Mouse (Mus musculus) liver, adult 2 months (tissue): ENCODE data around the gene Ptger1.
A peak's percentile ranks its signal among the peaks of the same experiment; 100 is the strongest.

ENCODE experiments used
- CTCF ChIP-seq: fragments of 200-500 bp; IDR thresholded peaks from 2 replicates; pipeline ENCODE4 v1.5.1; 2011; ENCODE audit warnings: low read depth, low read length, control low read depth
- POLR2A ChIP-seq: fragments of 200-500 bp; IDR thresholded peaks from 2 replicates; pipeline ENCODE4 v1.6.1; 2011; ENCODE audit warnings: low read length, control low read depth; ENCODE audit not compliant: insufficient read depth; ENCODE audit errors: extremely low read depth

DNA sequence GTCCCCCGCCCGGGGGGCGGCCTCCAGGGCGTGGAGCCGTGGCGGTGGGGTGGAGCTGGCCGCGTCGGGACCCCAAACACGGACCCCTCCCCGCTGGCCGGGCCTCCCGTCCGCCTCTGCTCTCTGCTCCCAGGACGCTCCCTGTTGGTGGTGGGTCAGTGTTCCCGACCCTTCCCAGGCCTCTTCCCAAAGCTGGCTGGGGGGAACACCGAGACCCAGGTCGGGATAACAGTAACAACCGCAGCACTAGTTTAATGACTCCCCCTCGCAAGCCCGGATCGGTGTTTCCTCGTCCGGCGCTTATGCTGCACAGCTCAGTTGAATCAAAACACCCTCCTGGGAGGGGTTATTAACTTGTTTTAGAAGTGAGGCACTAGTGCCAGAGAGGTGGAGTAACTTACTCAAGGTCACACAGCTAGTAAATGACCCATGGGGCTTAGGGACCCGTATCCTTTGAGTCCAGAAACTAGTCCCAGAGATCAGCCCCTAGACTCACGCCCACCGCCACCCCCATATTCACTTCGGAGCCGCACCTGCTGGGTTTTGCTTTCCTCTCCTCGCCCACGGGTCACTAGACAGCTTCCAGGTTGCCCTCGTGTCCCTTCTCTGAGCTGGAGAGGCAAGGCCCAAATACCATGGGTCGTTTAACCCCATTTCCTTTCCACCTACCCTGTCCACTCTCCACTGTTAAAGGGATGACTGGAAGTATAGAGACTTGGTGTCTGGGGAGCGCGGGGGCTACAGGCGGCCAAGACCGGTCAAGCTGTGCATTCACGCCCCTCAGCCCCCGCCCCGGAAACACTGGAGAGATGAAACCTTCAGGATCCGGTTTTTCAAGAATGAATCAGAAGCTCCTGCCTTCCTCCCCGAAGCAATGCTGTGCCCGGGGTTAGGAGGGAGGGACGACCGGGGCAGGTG is 13.5 kb upstream of the Ptger1 start:
- TF ChIP-seq CTCF (no peak), POLR2A (0 out of 2 replicates have a peak, but pooled peaks have one; percentile 59)
